Mouse (Mus musculus) fat pad, adult 2 months (tissue): ENCODE measurements around the gene Vmn2r81.
"Not testable (repeated sequence)": the region's sequence is repeated elsewhere in the genome, so short reads cannot be mapped to it uniquely, and the experiment has no call there.

Experiments used
- DNase-seq: peaks from one replicate; pipeline ENCODE4 v3.0.0-alpha.2; 2011; ENCODE audit warnings: low read depth, low spot score; ENCODE audit errors: extremely low read depth

The Vmn2r81 gene

GRCm38 (mm10) chr10:79247392-79247791 lies at the start of gene Vmn2r81:
TSS of gene Vmn2r81 (plus strand) at chr10:79247692.
- DNase-seq: not testable (repeated sequence)

- DNase-seq: not testable (repeated sequence)
Measured at GRCm38 (mm10) chr10:79199973-79200372, 47.5 kb upstream of the Vmn2r81 start.

DNA sequence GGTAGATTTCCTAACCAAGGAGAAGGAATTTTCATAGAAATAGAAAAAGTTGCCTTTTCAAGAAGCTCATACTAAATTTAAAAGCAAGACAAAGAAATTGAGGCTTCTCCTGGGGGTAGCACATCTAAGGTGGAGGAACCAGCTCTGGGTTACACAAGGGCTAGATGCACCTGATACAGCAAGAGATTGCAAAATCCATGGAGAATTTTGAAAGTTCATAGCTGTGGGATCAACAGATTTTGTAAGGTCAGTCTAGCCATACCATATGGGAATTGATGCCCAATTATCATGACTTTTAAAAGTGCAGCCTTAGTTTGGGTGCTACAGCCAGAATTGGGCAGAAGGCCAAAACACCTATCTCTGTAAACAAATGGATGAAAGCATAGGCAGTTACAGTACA lies 27.1 kb upstream of the Vmn2r81 start:
- peak; percentile 56 for DNase-seq

- peak; percentile 58 for DNase-seq
Measured at GRCm38 (mm10) chr10:79221606-79222005, 25.9 kb upstream of the Vmn2r81 start.

- peak; percentile 96 for DNase-seq
Measured at GRCm38 (mm10) chr10:79222214-79222613, 25.3 kb upstream of the Vmn2r81 start.

DNA sequence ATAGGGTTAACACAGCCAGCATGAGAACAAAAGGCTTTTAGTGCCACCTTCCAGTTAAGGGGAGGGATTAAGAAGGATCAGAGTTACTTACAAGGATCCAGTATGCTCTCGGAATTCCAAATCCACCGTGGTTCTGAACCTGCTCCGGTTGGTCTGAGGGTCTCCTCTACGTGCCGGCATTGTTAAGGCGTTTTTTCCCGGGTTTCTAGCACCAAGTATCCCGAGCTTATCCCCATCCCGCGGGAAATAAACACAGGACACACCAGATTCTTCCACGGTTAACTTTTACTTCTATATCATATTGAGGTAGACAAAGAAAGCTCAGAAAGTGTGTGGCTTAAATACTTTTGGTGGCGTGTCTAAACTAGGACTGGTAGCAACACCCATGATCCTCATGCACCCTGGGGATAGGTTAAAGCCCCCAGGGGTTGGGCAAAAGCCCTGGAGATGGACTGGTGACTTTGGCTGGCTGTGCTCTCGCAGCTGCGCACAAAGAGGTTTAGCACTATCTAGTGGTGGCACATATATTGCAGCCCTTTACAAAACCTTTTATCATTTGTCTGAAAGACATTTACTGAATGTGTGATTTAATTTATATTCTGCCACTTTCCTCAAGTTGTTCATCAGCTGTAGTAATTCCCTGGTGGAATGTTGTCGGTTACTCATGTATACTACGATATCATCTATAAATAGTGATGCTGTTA lies 74.7 kb downstream of the Vmn2r81 start:
- not testable (repeated sequence) for DNase-seq

DNA sequence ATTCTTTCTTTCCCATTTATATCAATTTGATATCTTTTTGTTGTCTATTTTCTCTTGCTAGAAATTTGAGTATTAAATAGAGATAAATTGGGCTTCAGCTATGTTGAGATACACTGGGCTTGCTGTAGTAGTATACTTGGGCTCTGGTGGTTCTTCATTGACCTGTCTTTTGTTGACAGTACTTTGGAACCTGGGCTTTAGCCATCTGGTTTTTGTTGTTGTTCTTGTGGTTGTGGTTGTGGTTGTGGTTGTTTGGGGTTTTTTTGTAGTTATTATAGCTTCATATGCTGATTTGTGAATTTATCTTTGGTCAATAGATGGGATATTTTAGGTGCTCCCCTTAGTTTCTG lies 75.2 kb downstream of the Vmn2r81 start:
- no peak for DNase-seq
